Comparison of ENCODE assay signal across 7 mouse cellular contexts in the genomic region with DNA sequence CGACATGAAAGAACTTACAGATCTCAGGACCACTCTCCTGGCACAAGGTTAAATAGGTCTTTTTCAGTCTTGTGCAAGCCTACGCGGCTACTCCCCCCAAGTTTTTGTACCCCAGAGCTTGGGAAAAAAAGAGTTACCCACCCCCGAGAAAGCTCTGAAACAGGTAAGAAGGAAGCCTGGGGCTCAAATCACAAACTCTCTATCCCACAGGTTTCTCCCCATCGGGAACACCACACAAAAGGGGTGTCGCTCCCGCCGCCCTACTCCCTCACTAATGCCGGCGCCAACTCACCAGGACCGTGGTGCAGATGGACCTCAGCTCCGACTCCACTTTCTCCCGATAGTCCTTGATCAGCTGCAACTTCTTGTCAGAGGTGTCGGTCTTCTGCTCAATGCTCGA. TPM values are rescaled to one million over a fixed set of nuclear protein-coding genes. Genes with fewer than 3 reads are reported as not detected.
A peak's percentile ranks its signal among the peaks of the same experiment; 100 is the strongest.
DNase-seq lines count a peak whose midpoint lies in the region; ATAC-seq and TF ChIP-seq lines count a peak whose summit lies in the region.

No protein-coding gene starts in this region.

- H3ac ChIP-seq in myocyte (ENCODE audit: control insufficient read depth, insufficient read length) = peak overlapping the region; percentile 68

- H3K9ac ChIP-seq in forebrain, embryonic 14.5 days (ENCODE audit: low read length) = peak overlapping the region; percentile 100

- DNase-seq in right cerebral cortex, postnatal 14 days = peak; percentile 13
- no peak for DNase-seq in right cerebral cortex, adult 2 months (ENCODE audit: low spot score in 2 of 2)
- DNase-seq in cerebellum, adult 8-10 months = peak; percentile 39
- peak; percentile 22 for DNase-seq in forebrain, embryonic 14.5 days (ENCODE audit: low spot score)
- peak; percentile 43 for DNase-seq in limb, embryonic 10.5 days (ENCODE audit: low spot score)
- DNase-seq in urinary bladder, postnatal 4 days (ENCODE audit: low spot score in 2 of 2) = no peak

- peaks cover 37% of the 10 kb centered on the region for H3K36me3 ChIP-seq in forebrain, embryonic 14.5 days (ENCODE audit: control insufficient read depth, insufficient read depth, low read length)
- H3K36me3 ChIP-seq in limb, embryonic 10.5 days = peaks cover 46% of the 10 kb centered on the region
- peaks cover 30% of the 10 kb centered on the region for H3K36me3 ChIP-seq in myocyte (ENCODE audit: control insufficient read depth, insufficient read depth)

- peaks cover 10% of the 10 kb centered on the region for H3K4me1 ChIP-seq in forebrain, embryonic 14.5 days (ENCODE audit: control insufficient read depth, insufficient read depth, low read length)
- H3K4me1 ChIP-seq in limb, embryonic 10.5 days = peaks cover 19% of the 10 kb centered on the region; the same call in 1 of the 2 replicates

- whole genome bisulfite sequencing in forebrain, embryonic 14.5 days = 0% methylated on average over 13 of the region's 15 CpGs
- WGBS in limb, embryonic 10.5 days = under 1% methylated on average over 15 of the region's 15 CpGs

- peaks cover 53% of the 10 kb centered on the region for H3K79me2 ChIP-seq in myocyte (ENCODE audit: control insufficient read depth, insufficient read depth)

- no peak for ATAC-seq in forebrain, embryonic 14.5 days

- peak overlapping the region; percentile 62 for H3K4me2 ChIP-seq in forebrain, embryonic 14.5 days (ENCODE audit: low read length)
- peak overlapping the region; percentile 85 for H3K4me2 ChIP-seq in myocyte (ENCODE audit: low read depth)

- H3K4me3 ChIP-seq in forebrain, embryonic 14.5 days (ENCODE audit: low read depth, low read length) = peak overlapping the region; percentile 90
- H3K4me3 ChIP-seq in limb, embryonic 10.5 days = peak overlapping the region; percentile 88
- peak overlapping the region; percentile 63 for H3K4me3 ChIP-seq in myocyte

- H3K9me3 ChIP-seq in forebrain, embryonic 14.5 days (replicated peaks; ENCODE audit: control insufficient read depth, low read length) = peaks cover 27% of the 10 kb centered on the region; the same call in 1 of the 2 replicates
- H3K9me3 ChIP-seq in limb, embryonic 10.5 days (replicated peaks) = no peaks in the 10 kb centered on the region

- TF ChIP-seq POLR2A in myocyte (IDR thresholded peaks at IDR 0.05; ENCODE audit: insufficient read length, low read depth) = no peak

- no peaks in the 10 kb centered on the region for H3K27me3 ChIP-seq in forebrain, embryonic 14.5 days (replicated peaks; ENCODE audit: control insufficient read depth, insufficient read depth, low read length)
- no peaks in the 10 kb centered on the region for H3K27me3 ChIP-seq in limb, embryonic 10.5 days (ENCODE audit: low read depth, poor library complexity, severe bottlenecking)
- no peaks in the 10 kb centered on the region for H3K27me3 ChIP-seq in myocyte (ENCODE audit: control insufficient read depth, insufficient read depth, insufficient read length)

- H3K27ac ChIP-seq in forebrain, embryonic 14.5 days (ENCODE audit: low read depth, low read length) = peak overlapping the region; percentile 100; the same call in 1 of the 2 replicates
- H3K27ac ChIP-seq in limb, embryonic 10.5 days = peak overlapping the region; percentile 85

TF ChIP-seq in myocyte, 11 proteins besides CTCF, POLR2A, EP300 and RAD21:
- TF ChIP-seq MYOG (IDR thresholded peaks at IDR 0.05; ENCODE audit: control insufficient read depth in 1 of 3, insufficient read depth in 1 of 3, insufficient read length in 2 of 3, low read depth in 2 of 3) = no peak
- no peak for TF ChIP-seq USF1 (IDR thresholded peaks at IDR 0.05; ENCODE audit: low read depth)
- no peak for TF ChIP-seq POLR2AphosphoS2 (IDR thresholded peaks at IDR 0.05; ENCODE audit: insufficient read length, low read depth)
- no peak for TF ChIP-seq CEBPB (IDR thresholded peaks at IDR 0.05; ENCODE audit: insufficient read depth, poor library complexity, severe bottlenecking)
- TF ChIP-seq E2F4 (IDR thresholded peaks at IDR 0.05; ENCODE audit: insufficient read depth) = no peak
- TF ChIP-seq TCF3 (IDR thresholded peaks at IDR 0.05; ENCODE audit: insufficient read length, low read depth) = no peak
- TF ChIP-seq SRF (IDR thresholded peaks at IDR 0.05; ENCODE audit: control insufficient read depth, insufficient read length, low read depth) = no peak
- no peak for TF ChIP-seq TCF12 (IDR thresholded peaks at IDR 0.05; ENCODE audit: insufficient read depth, poor library complexity, severe bottlenecking)
- TF ChIP-seq REST (IDR thresholded peaks at IDR 0.05; ENCODE audit: insufficient read depth, insufficient read length) = no peak
- no peak for TF ChIP-seq MAX (IDR thresholded peaks at IDR 0.05; ENCODE audit: low read depth)
- TF ChIP-seq MYOD1 (IDR thresholded peaks at IDR 0.05; ENCODE audit: control insufficient read depth in 1 of 3, insufficient read length in 2 of 3, low read depth in 2 of 3) = no peak
TF ChIP-seq in myocyte: peak in this region for 0.

RNA-seq across cellular contexts. Expression of a gene that starts 0.9 kb away (rescaled TPM):
- polyA plus RNA-seq in forebrain, embryonic 14.5 days (2014; fragmentation: Nextera tagmentation; extraction: Ambion mirVana) = 1,318 and 1,340 TPM in 2 replicates
- 878 and 895 TPM in 2 replicates for polyA plus RNA-seq in limb, embryonic 10.5 days (2016; fragmentation: Nextera tagmentation; extraction: Ambion mirVana)
- polyA plus RNA-seq in myocyte (2012; fragmentation: generic; extraction: Trizol) = 156 TPM

RNA-seq across cellular contexts. Expression of a gene that starts 43.1 kb away (rescaled TPM):
- 19.9 and 21.9 TPM in 2 replicates for polyA plus RNA-seq in forebrain, embryonic 14.5 days (2014; fragmentation: Nextera tagmentation; extraction: Ambion mirVana)
- polyA plus RNA-seq in limb, embryonic 10.5 days (2016; fragmentation: Nextera tagmentation; extraction: Ambion mirVana) = 43.9 and 47.9 TPM in 2 replicates
- polyA plus RNA-seq in myocyte (2012; fragmentation: generic; extraction: Trizol) = 13.4 TPM

Comparison
In these comparisons a context has a peak if more than half of its experiments do, and no peak if none do; other contexts are left out.
1. DNase-seq: peak in right cerebral cortex, postnatal 14 days (single experiment), cerebellum, adult 8-10 months (single experiment), forebrain, embryonic 14.5 days (single experiment) and limb, embryonic 10.5 days (single experiment); none in right cerebral cortex, adult 2 months (0 of 2) and urinary bladder, postnatal 4 days (0 of 2).
2. Peak in every context shown above with its lines, with median percentiles within 50 percentile points of each other: H3K4me3 ChIP-seq.